Mouse (Mus musculus) megakaryocyte, embryonic 14.5 days (primary cell): ENCODE measurements around the gene Cxcr1.

Source experiments
- FLI1 ChIP-seq: IDR thresholded peaks from 2 replicates; pipeline ENCODE4 v1.6.1; 2012; ENCODE audit warnings: low read length, inconsistent platforms, mixed read lengths
- GATA1 ChIP-seq: IDR thresholded peaks from 3 replicates; pipeline ENCODE4 v1.6.1; 2012; ENCODE audit warnings: mixed read lengths, low read length, inconsistent platforms, borderline replicate concordance

DNA sequence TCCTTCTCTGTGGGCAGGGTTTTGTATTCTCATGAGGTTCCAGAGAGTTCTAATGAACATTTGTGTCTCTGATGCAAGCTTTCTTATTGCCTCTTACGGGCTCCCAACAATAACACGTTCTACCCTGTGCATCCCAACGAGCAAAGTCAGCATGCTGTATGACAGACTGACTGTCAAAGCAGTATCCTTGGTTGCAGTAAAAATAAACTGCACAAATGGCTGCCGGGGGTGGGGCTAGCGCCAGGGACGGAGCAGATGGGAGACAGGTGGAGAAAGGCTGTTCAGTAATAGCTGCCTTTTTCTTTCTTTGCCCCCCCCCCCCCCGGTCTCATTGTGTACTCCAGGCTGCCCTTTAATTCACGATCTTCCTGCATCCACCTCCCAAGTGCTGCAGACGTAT, 13.5 kb upstream of the Cxcr1 start:
- TF ChIP-seq GATA1 (no peak), FLI1 (no peak)
